Mouse (Mus musculus): ENCODE results near the gene Adcy4. TPM values are rescaled to one million over a fixed set of nuclear protein-coding genes. Genes with fewer than 3 reads are reported as not detected.

Gene Adcy4
- polyA plus RNA-seq, 1 experiment from 2014 or later = 6.5 TPM

DNA sequence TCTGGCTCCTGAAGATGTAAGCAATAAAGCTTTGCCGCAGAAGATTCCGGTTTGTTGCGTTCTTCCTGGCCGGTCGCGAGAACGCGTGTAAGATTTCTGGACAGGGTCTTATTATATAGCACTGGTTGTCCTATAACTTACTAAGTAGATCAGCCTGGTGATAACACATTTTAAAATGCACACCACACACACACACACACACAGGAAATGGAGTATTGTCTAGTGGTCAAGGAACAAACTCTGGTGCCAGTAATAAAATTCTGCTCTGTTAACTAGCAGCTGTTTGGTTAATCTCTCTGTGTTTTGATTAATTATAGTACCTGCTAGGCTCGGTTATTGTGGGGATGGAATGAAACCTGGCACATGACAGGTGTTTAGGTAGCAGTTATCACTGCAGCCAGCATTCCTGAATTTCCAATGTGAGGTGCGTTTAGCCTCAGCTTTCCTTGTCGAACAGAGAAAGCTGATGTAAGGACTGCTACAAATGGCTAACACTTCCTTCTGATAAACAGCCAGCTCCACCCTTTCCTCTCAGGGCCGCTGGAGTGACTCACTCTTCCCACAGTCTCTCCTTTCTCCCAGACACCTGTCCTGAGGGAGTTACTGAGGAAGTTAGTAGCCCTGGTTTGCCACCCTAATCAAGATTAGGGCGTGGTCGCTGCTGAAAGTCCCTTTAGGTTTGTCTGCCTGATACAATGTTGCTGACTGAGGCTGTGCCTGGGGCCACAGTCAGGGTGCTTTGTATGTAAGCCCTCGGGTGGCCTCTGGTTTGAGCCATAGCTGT is 11.7 kb upstream of the Adcy4 start:
- no peak overlapping the region for H3K9ac ChIP-seq (ENCODE audit: low read depth, low read length)
- H3K36me3 ChIP-seq (ENCODE audit: control insufficient read depth, insufficient read depth, low read length) = no peaks in the 10 kb centered on the region
- H3K9me3 ChIP-seq (ENCODE audit: control insufficient read depth, low read length) = no peaks in the 10 kb centered on the region
- no peak overlapping the region for H3K4me2 ChIP-seq (ENCODE audit: low read depth, low read length)
- peak; percentile 99 for ATAC-seq
- H3K4me3 ChIP-seq (ENCODE audit: low read length) = no peak overlapping the region
- no peaks in the 10 kb centered on the region; the same call in 1 of the 2 replicates for H3K4me1 ChIP-seq (ENCODE audit: control insufficient read depth, insufficient read depth, low read length)
- peak overlapping the region; percentile 89 for H3K27ac ChIP-seq (ENCODE audit: low read length)
- H3K27me3 ChIP-seq (replicated peaks; ENCODE audit: control insufficient read depth, insufficient read depth, low read length) = no peaks in the 10 kb centered on the region
- WGBS = 65% methylated on average over 15 of the region's 15 CpGs

DNA sequence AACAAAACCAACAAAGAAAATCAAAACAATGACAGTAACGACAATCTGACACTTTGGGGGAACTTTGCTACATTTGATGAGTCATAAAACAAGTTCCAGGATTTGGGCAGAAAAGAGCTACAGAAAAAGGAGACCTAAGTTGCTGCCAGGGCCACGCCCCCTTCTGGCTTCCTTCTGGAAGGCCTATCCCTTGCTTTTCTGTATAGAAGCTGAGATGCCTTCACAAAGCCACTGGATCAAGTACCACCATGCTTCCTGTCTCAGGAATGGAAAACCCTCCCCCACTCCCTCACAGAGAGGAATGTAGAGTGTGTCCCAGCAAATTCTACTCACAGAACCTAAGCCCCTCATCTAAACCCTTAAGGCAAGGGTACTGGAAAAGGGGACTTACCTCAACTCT is 10.1 kb upstream of the Adcy4 start:
- ATAC-seq = no peak
- Histone ChIP-seq H3K9ac (ENCODE audit: low read depth, low read length) (no peak overlapping the region), H3K4me3 (ENCODE audit: low read length) (no peak overlapping the region), H3K4me1 (ENCODE audit: control insufficient read depth, insufficient read depth, low read length) (no peaks in the 10 kb centered on the region; the same call in 1 of the 2 replicates), H3K27me3 (replicated peaks; ENCODE audit: control insufficient read depth, insufficient read depth, low read length) (no peaks in the 10 kb centered on the region), H3K9me3 (ENCODE audit: control insufficient read depth, low read length) (no peaks in the 10 kb centered on the region), H3K4me2 (ENCODE audit: low read depth, low read length) (no peak overlapping the region), H3K36me3 (ENCODE audit: control insufficient read depth, insufficient read depth, low read length) (no peaks in the 10 kb centered on the region), H3K27ac (ENCODE audit: low read length) (no peak overlapping the region)
- WGBS = 69% methylated on average over 2 of the region's 2 CpGs

DNA sequence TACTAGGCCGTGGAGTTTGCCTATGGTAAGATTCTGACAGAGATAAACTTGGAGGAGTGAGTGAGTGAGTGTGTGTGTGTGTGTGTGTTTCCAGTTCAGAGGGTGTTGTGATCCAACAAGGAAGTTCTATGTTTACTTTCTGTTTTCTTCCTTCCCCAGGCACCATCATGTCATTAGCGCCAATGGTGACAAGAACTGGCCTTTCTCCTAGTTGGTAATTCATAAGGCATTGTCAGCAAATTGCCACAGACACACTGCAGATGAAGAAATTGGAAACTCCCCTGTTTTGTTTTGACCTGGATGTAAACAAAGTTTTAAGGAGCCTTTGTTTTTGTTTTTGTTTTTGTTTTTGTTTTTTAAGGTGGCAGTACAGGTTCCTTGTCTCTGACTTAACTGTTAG is 9.6 kb upstream of the Adcy4 start:
- H3K4me1 ChIP-seq (ENCODE audit: control insufficient read depth, insufficient read depth, low read length) = no peaks in the 10 kb centered on the region; the same call in 1 of the 2 replicates
- no peaks in the 10 kb centered on the region for H3K27me3 ChIP-seq (replicated peaks; ENCODE audit: control insufficient read depth, insufficient read depth, low read length)
- no peak overlapping the region for H3K4me2 ChIP-seq (ENCODE audit: low read depth, low read length)
- no peaks in the 10 kb centered on the region for H3K36me3 ChIP-seq (ENCODE audit: control insufficient read depth, insufficient read depth, low read length)
- no peak overlapping the region for H3K27ac ChIP-seq (ENCODE audit: low read length)
- ATAC-seq = no peak
- WGBS = 65% methylated on average over 2 of the region's 2 CpGs
- H3K9me3 ChIP-seq (ENCODE audit: control insufficient read depth, low read length) = no peaks in the 10 kb centered on the region
- H3K9ac ChIP-seq (ENCODE audit: low read depth, low read length) = no peak overlapping the region
- no peak overlapping the region for H3K4me3 ChIP-seq (ENCODE audit: low read length)

DNA sequence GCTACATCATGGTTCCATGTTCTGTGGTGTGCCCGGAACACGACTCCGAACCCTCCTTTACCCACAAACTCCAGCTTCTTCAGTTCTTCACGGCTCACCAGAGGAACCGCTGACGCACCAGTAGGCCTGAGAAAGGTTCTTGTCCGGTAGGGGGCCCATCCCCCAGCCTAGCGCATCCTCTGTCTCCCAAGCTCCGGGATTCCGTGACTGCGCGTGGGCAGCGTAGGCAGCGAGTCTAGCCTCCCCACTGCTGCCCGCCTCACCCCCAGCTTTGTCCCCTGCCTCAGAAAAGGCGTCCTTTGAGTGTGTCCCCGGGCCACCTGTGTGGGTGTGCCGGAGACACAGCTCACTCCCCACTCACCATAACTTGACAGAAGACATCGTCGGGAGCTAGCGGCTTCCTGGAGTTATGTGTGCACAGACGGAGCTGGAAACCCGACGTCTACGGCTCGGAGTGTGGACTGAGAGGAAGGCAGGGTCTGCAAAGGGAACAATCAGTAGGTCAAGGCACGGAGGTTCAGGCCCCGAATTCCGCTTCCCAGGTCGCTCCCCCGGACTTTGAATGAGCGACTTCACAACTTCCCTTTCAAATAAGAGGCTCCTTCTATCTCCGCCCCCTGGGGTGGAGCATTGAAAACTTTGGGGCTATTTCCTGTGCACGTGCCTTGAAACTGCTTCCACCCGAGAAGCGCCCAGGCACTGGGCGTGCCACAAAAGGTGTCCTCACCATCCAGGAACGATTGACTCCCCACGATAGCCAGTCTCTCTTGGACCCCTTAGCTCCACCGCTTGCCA is 4.6 kb upstream of the Adcy4 start, which contains the start of gene Ripk3:
Gene Ripk3, minus strand, starts transcription at position 610 of the 795 bp plus-strand sequence.
- peaks cover 6% of the 10 kb centered on the region for H3K4me1 ChIP-seq (ENCODE audit: control insufficient read depth, insufficient read depth, low read length)
- WGBS = 4% methylated on average over 40 of the region's 40 CpGs
- peak within 1 kb of the TSS; percentile 62 for H3K9ac ChIP-seq (ENCODE audit: low read depth, low read length)
- H3K4me3 ChIP-seq (ENCODE audit: low read length) = peak within 1 kb of the TSS; percentile 55
- peak; percentile 77 for ATAC-seq
- no peaks in the 10 kb centered on the region for H3K36me3 ChIP-seq (ENCODE audit: control insufficient read depth, insufficient read depth, low read length)
- H3K27ac ChIP-seq (ENCODE audit: low read length) = no peak within 1 kb of the TSS
- H3K27me3 ChIP-seq (replicated peaks; ENCODE audit: control insufficient read depth, insufficient read depth, low read length) = no peaks in the 10 kb centered on the region
- peak within 1 kb of the TSS; percentile 74 for H3K4me2 ChIP-seq (ENCODE audit: low read depth, low read length)
- no peaks in the 10 kb centered on the region for H3K9me3 ChIP-seq (ENCODE audit: control insufficient read depth, low read length)

DNA sequence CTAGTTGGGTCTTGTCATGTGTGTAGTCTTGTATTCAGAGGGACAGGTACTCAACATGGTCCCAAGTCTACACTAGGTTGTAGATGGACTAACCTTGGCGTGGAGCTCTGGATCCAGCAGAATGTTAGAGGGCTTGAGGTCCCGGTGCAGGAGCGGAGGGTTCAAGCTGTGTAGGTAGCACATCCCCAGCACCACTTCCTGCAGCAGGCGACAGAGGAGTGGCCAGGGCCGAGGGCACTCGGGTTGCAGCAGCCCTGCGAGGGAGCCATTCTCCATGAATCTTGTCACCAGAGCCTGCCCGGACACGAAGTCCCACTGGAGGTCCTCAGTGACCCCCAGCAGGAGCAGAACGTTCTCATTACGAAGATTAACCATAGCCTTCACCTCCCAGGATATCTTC is 3.8 kb upstream of the Adcy4 start:
- Histone ChIP-seq H3K27me3 (replicated peaks; ENCODE audit: control insufficient read depth, insufficient read depth, low read length) (no peaks in the 10 kb centered on the region), H3K4me2 (ENCODE audit: low read depth, low read length) (peak overlapping the region; percentile 74), H3K4me1 (ENCODE audit: control insufficient read depth, insufficient read depth, low read length) (peaks cover 8% of the 10 kb centered on the region), H3K27ac (ENCODE audit: low read length) (no peak overlapping the region), H3K36me3 (ENCODE audit: control insufficient read depth, insufficient read depth, low read length) (no peaks in the 10 kb centered on the region), H3K9me3 (ENCODE audit: control insufficient read depth, low read length) (no peaks in the 10 kb centered on the region), H3K4me3 (ENCODE audit: low read length) (peak overlapping the region; percentile 55), H3K9ac (ENCODE audit: low read depth, low read length) (peak overlapping the region; percentile 62; the same call in 1 of the 2 replicates)
- no peak for ATAC-seq
- WGBS = 45% methylated on average over 11 of the region's 11 CpGs

DNA sequence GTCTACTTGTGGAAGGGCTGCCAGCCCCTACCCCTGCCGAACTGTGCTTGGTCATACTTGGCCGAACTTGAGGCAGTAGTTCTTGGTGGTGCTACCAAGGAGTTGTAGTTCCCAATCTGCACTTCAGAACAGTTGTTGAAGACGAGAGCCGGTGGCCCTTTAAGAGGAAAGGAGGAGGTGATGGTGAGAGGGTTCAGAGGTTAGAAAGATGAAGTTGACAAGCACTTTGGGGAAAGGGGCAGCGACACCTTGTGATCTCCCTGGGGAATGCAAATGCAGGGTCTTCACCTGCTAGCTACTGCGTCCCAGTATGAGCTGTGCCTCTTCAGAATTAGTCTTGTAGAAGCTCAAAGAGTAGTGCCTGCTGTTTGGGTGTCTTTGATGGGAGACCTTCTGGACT is 1.3 kb upstream of the Adcy4 start:
- Histone ChIP-seq H3K4me3 (ENCODE audit: low read length) (no peak overlapping the region), H3K27me3 (replicated peaks; ENCODE audit: control insufficient read depth, insufficient read depth, low read length) (no peaks in the 10 kb centered on the region), H3K9me3 (ENCODE audit: control insufficient read depth, low read length) (no peaks in the 10 kb centered on the region), H3K4me1 (ENCODE audit: control insufficient read depth, insufficient read depth, low read length) (peaks cover 17% of the 10 kb centered on the region), H3K9ac (ENCODE audit: low read depth, low read length) (no peak overlapping the region), H3K36me3 (ENCODE audit: control insufficient read depth, insufficient read depth, low read length) (no peaks in the 10 kb centered on the region), H3K27ac (ENCODE audit: low read length) (no peak overlapping the region), H3K4me2 (ENCODE audit: low read depth, low read length) (no peak overlapping the region)
- no peak for ATAC-seq
- 44% methylated on average over 6 of the region's 6 CpGs for WGBS

DNA sequence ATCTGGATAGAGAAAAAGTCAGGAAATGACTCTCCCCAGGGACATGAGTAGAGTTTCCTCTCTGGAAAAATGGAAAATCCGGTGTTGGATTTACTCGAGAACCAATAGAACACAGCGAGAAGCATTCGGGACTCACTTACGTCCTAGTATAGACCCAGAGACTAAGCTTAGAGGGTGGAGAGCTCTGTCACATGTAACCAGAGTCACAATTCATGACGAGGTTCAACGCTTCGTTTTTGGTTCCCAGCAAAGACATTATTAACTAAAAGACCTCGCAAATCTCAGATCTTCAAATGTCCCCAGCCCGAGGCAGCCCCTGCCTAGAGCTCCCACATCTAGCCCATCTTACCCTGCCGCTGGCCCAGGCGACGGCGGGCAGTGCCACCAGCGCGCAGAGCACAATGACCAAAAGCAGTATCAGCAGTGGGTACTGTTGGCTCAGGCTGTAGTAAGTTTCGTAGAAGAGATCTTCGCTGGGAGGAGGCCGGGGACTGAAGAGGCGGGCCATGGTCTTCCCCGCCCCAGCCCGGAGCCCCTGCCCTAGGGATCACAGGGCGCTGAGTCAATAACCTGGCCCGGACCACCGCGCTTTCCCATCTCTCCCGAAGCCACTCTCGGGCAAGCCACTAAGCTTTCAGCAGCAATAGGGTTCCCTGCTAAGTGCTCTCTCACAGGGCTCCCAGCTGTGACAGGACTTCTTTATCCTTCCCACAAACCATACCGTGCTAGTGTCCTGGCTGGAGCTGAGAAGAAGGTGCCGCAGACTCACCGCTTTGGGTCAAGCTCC is 531 bp downstream of the Adcy4 start:
- ATAC-seq = peak; percentile 35
- peak overlapping the region; percentile 67 for H3K9ac ChIP-seq (ENCODE audit: low read depth, low read length)
- WGBS = 9% methylated on average over 31 of the region's 31 CpGs
- peak overlapping the region; percentile 48 for H3K4me3 ChIP-seq (ENCODE audit: low read length)
- no peaks in the 10 kb centered on the region for H3K9me3 ChIP-seq (ENCODE audit: control insufficient read depth, low read length)
- H3K36me3 ChIP-seq (ENCODE audit: control insufficient read depth, insufficient read depth, low read length) = no peaks in the 10 kb centered on the region
- H3K4me1 ChIP-seq (ENCODE audit: control insufficient read depth, insufficient read depth, low read length) = peaks cover 17% of the 10 kb centered on the region
- peak overlapping the region; percentile 60 for H3K4me2 ChIP-seq (ENCODE audit: low read depth, low read length)
- peak overlapping the region; percentile 69 for H3K27ac ChIP-seq (ENCODE audit: low read length)
- H3K27me3 ChIP-seq (replicated peaks; ENCODE audit: control insufficient read depth, insufficient read depth, low read length) = no peaks in the 10 kb centered on the region

DNA sequence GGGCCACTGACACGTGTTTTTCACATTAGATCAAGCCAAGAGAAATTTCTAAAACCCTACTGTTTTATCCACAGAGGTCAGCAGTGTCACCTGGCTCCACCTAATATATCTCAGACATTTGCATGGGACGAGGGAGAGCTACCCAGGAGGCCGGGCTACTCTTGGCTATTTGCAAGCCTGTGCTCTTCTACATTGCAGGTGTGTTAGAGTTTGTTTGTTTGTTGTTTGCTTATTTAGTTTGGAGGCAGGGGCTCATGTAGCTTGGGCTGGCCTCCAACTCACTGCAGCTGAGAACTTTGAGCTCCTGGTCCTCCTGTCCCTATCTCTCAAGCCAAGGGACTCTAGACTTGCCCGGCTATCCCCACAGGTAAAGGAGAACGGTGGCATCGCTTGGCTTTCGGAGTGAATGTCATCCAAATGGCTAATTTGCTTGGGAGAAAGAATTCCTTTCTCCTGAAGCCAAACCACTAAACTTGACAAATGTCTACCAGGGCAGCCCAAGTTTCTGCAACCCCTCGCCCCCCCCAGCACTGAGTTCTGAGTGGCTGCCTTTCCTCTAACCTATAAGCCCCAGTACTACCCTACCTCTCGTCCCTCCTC is 1.4 kb downstream of the Adcy4 start:
- H3K9me3 ChIP-seq (ENCODE audit: control insufficient read depth, low read length) = no peaks in the 10 kb centered on the region
- no peaks in the 10 kb centered on the region for H3K36me3 ChIP-seq (ENCODE audit: control insufficient read depth, insufficient read depth, low read length)
- peak overlapping the region; percentile 48 for H3K4me3 ChIP-seq (ENCODE audit: low read length)
- H3K4me2 ChIP-seq (ENCODE audit: low read depth, low read length) = peak overlapping the region; percentile 60
- peaks cover 16% of the 10 kb centered on the region for H3K4me1 ChIP-seq (ENCODE audit: control insufficient read depth, insufficient read depth, low read length)
- peak overlapping the region; percentile 36; the same call in 1 of the 2 replicates for H3K9ac ChIP-seq (ENCODE audit: low read depth, low read length)
- 66% methylated on average over 9 of the region's 9 CpGs for WGBS
- no peak for ATAC-seq
- H3K27ac ChIP-seq (ENCODE audit: low read length) = 0 out of 2 replicates have a peak overlapping the region, but pooled peaks have one; percentile 27
- H3K27me3 ChIP-seq (replicated peaks; ENCODE audit: control insufficient read depth, insufficient read depth, low read length) = no peaks in the 10 kb centered on the region

Measured in intestine, embryonic 16.5 days (tissue).